Mouse (Mus musculus): ENCODE measurements around the gene Zfp945. TPM values are rescaled to one million over a fixed set of nuclear protein-coding genes. Genes with fewer than 3 reads are reported as not detected.

Zfp945 gene
- polyA plus RNA-seq, 1 experiment from 2014 or later, result 18.3 TPM

- Histone ChIP-seq H3K9ac (ENCODE audit: low read length) (peak overlapping the region; percentile 78; the same call in 1 of the 2 replicates), H3K4me3 (replicated peaks; ENCODE audit: low read length) (peak overlapping the region; percentile 64), H3K27me3 (ENCODE audit: control insufficient read depth, insufficient read depth, low read length) (no peaks in the 10 kb centered on the region), H3K27ac (ENCODE audit: low read length) (no peak overlapping the region), H3K9me3 (replicated peaks; ENCODE audit: control insufficient read depth, low read length) (no peaks in the 10 kb centered on the region), H3K4me1 (ENCODE audit: control insufficient read depth, insufficient read depth, low read length) (no peaks in the 10 kb centered on the region), H3K4me2 (ENCODE audit: low read depth, low read length) (peak overlapping the region; percentile 56), H3K36me3 (ENCODE audit: control insufficient read depth, insufficient read depth, low read length) (no peaks in the 10 kb centered on the region)
- WGBS, result 54% methylated on average over 3 of the region's 3 CpGs
- no peak for ATAC-seq (ENCODE audit: insufficient read depth, low FRiP score)
Measured at GRCm38 (mm10) chr17:22818199-22818595, 48.7 kb downstream of the Zfp945 start.

GRCm38 (mm10) chr17:22817471-22818198 lies 49.3 kb downstream of the Zfp945 start:
- Histone ChIP-seq H3K27me3 (ENCODE audit: control insufficient read depth, insufficient read depth, low read length) (no peaks in the 10 kb centered on the region), H3K36me3 (ENCODE audit: control insufficient read depth, insufficient read depth, low read length) (no peaks in the 10 kb centered on the region), H3K27ac (ENCODE audit: low read length) (peak overlapping the region; percentile 86), H3K9ac (ENCODE audit: low read length) (peak overlapping the region; percentile 78), H3K4me1 (ENCODE audit: control insufficient read depth, insufficient read depth, low read length) (no peaks in the 10 kb centered on the region), H3K9me3 (replicated peaks; ENCODE audit: control insufficient read depth, low read length) (no peaks in the 10 kb centered on the region), H3K4me3 (replicated peaks; ENCODE audit: low read length) (peak overlapping the region; percentile 64), H3K4me2 (ENCODE audit: low read depth, low read length) (peak overlapping the region; percentile 56)
- 1% methylated on average over 28 of the region's 28 CpGs for WGBS
- ATAC-seq (ENCODE audit: insufficient read depth, low FRiP score), result peak; percentile 92

GRCm38 (mm10) chr17:22799707-22800106 lies 67.2 kb downstream of the Zfp945 start:
- Histone ChIP-seq H3K4me1 (ENCODE audit: control insufficient read depth, insufficient read depth, low read length) (no peaks in the 10 kb centered on the region), H3K9ac (ENCODE audit: low read length) (no peak overlapping the region), H3K4me2 (ENCODE audit: low read depth, low read length) (no peak overlapping the region), H3K27ac (ENCODE audit: low read length) (no peak overlapping the region), H3K27me3 (ENCODE audit: control insufficient read depth, insufficient read depth, low read length) (no peaks in the 10 kb centered on the region), H3K9me3 (replicated peaks; ENCODE audit: control insufficient read depth, low read length) (no peaks in the 10 kb centered on the region), H3K36me3 (ENCODE audit: control insufficient read depth, insufficient read depth, low read length) (no peaks in the 10 kb centered on the region), H3K4me3 (replicated peaks; ENCODE audit: low read length) (no peak overlapping the region)
- 57% methylated on average over 2 of the region's 2 CpGs for WGBS
- ATAC-seq (ENCODE audit: insufficient read depth, low FRiP score), result no peak

Other genes starting within 250 kb of the Zfp945 start
- gene Vmn2r113, start 75.8 kb upstream of the Zfp945 start, polyA plus RNA-seq (2015; fragmentation: Nextera tagmentation; extraction: Ambion mirVana), result not detected in 2 replicates
- not detected in 2 replicates for gene Vmn2r-ps130, start 194.0 kb upstream of the Zfp945 start, polyA plus RNA-seq (2015; fragmentation: Nextera tagmentation; extraction: Ambion mirVana)

All from stomach, embryonic 16.5 days (tissue).